Mouse (Mus musculus): ENCODE measurements around the gene Ddx20. TPM values are rescaled to one million over a fixed set of nuclear protein-coding genes. Genes with fewer than 3 reads are reported as not detected.

Ddx20 gene
- total RNA-seq (2023): 10 to 100 TPM; 36.0 to 39.5 TPM

GRCm38 (mm10) chr3:105687324-105688060, at the start of gene Ddx20:
Gene Ddx20, minus strand, starts transcription at chr3:105687574.

GRCm38 (mm10) chr3:105704031-105705008, 16.9 kb upstream of the Ddx20 start, which contains the start of gene Inka2:
Gene Inka2, plus strand, starts transcription at chr3:105704599.

Other genes with a start within 250 kb of the Ddx20 start
- not detected for gene Kcnd3, start 235.2 kb downstream of the Ddx20 start, total RNA-seq (2023)
- under 1 TPM in 1 of 2 experiments, not detected in 1; 0.21 TPM for gene Inka2, start 17.0 kb upstream of the Ddx20 start, total RNA-seq (2023)
- 100 to 1,000 TPM; 121 to 129 TPM for gene Rap1a, start 113.8 kb upstream of the Ddx20 start, total RNA-seq (2023)
- gene Adora3, start 183.3 kb upstream of the Ddx20 start, total RNA-seq (2023): not detected
- not detected for gene Tmigd3, start 183.3 kb upstream of the Ddx20 start, total RNA-seq (2023)
- gene I830077J02Rik, start 245.1 kb upstream of the Ddx20 start, total RNA-seq (2023): 10 to 100 TPM; 23.0 to 38.3 TPM

Measured in B cell, adult 67 days (primary cell).